Mouse (Mus musculus): ENCODE data around the gene Mfsd9. TPM values are rescaled to one million over a fixed set of nuclear protein-coding genes. Genes with fewer than 3 reads are reported as not detected.

Gene Mfsd9
- polyA plus RNA-seq, 1 experiment from 2014 or later: 3.3 TPM

DNA sequence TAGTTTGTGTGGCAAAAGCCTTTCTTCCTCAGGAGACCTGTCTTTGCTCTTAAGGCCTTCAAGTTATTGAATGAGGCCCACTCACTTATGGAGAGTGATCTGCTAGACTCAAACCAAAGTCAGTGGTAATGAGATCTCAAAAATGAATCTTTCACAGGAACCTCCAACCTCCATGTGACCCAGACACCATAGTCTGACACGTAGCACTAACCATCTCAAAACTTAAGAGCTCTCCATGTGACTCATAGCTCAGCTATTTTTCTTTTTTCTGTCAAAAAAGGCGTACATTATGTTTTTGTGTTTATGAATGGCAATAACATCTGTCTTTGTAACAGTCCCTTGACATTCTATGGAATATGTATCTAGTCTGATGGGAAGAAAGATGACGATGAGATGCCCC, 18.2 kb upstream of the Mfsd9 start:
- DNase-seq (ENCODE audit: low spot score): no peak
- Histone ChIP-seq H3K4me2 (ENCODE audit: low read depth, low read length, severe bottlenecking) (no peak overlapping the region), H3K9me3 (ENCODE audit: control insufficient read depth, low read length) (no peaks in the 10 kb centered on the region), H3K36me3 (ENCODE audit: control insufficient read depth, insufficient read depth, low read length) (no peaks in the 10 kb centered on the region), H3K4me3 (ENCODE audit: low read depth, low read length) (no peak overlapping the region), H3K4me1 (replicated peaks; ENCODE audit: control insufficient read depth, insufficient read depth, low read length) (no peaks in the 10 kb centered on the region), H3K27ac (ENCODE audit: low read depth, low read length) (no peak overlapping the region), H3K9ac (ENCODE audit: low read length) (no peak overlapping the region), H3K27me3 (ENCODE audit: control insufficient read depth, insufficient read depth, low read length) (no peaks in the 10 kb centered on the region)
- 92% methylated on average over 3 of the region's 3 CpGs for WGBS
- no peak for ATAC-seq (replicated peaks; ENCODE audit: low FRiP score)

DNA sequence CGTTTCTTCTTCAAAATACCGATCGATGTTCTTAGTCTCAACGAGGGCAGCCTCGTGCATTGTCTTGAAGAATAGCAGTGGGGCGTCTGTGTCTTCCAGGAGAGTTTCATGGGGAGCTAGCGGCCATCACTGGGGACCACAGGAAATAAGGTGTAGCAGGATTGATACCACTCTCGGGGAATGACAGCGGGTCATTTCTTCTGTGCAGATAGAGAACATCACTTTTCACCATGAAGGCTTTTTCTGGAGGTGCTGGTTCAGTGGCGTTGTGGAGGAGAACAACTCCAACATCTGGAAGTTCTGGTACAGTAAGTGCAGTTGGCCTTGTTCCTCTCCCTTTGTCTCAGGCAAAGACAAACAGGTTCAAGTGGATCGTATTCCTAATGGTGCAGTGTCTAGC, 15.4 kb upstream of the Mfsd9 start:
- Histone ChIP-seq H3K4me3 (ENCODE audit: low read depth, low read length) (no peak overlapping the region), H3K9ac (ENCODE audit: low read length) (no peak overlapping the region), H3K4me2 (ENCODE audit: low read depth, low read length, severe bottlenecking) (no peak overlapping the region), H3K4me1 (replicated peaks; ENCODE audit: control insufficient read depth, insufficient read depth, low read length) (no peaks in the 10 kb centered on the region), H3K9me3 (ENCODE audit: control insufficient read depth, low read length) (no peaks in the 10 kb centered on the region), H3K27me3 (ENCODE audit: control insufficient read depth, insufficient read depth, low read length) (no peaks in the 10 kb centered on the region), H3K36me3 (ENCODE audit: control insufficient read depth, insufficient read depth, low read length) (no peaks in the 10 kb centered on the region), H3K27ac (ENCODE audit: low read depth, low read length) (no peak overlapping the region)
- DNase-seq (ENCODE audit: low spot score) (no peak), ATAC-seq (replicated peaks; ENCODE audit: low FRiP score) (no peak)
- WGBS: 91% methylated on average over 11 of the region's 11 CpGs

DNA sequence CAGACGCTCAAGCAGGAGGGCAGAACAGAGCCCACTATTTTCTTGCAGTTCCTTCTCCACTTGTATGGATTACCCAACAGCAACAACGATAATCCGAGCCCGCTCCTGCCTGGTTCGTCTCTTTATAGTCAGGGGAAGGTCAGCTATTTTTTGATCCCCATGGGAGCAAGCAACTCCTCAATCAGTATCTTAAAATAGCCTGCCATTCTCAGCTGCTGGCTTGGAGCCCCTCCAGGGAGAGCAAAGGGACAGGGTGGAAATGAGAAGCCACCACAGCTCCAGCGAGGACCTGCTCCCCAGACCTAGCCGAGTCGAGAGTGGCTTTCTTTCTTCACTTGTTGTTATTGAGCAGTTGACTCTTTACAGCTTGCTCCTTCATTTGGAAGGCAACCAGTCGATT, 14.9 kb upstream of the Mfsd9 start, which contains the start of gene Tmem182:
Gene Tmem182, plus strand, starts transcription at position 251 of the 400 bp plus-strand sequence.
- Histone ChIP-seq H3K9ac (ENCODE audit: low read length) (no peak within 1 kb of the TSS), H3K4me3 (ENCODE audit: low read depth, low read length) (no peak within 1 kb of the TSS), H3K9me3 (ENCODE audit: control insufficient read depth, low read length) (no peaks in the 10 kb centered on the region), H3K4me2 (ENCODE audit: low read depth, low read length, severe bottlenecking) (no peak within 1 kb of the TSS), H3K27me3 (ENCODE audit: control insufficient read depth, insufficient read depth, low read length) (no peaks in the 10 kb centered on the region), H3K27ac (ENCODE audit: low read depth, low read length) (no peak within 1 kb of the TSS), H3K4me1 (replicated peaks; ENCODE audit: control insufficient read depth, insufficient read depth, low read length) (no peaks in the 10 kb centered on the region), H3K36me3 (ENCODE audit: control insufficient read depth, insufficient read depth, low read length) (no peaks in the 10 kb centered on the region)
- 75% methylated on average over 9 of the region's 9 CpGs for WGBS
- DNase-seq (ENCODE audit: low spot score) (no peak), ATAC-seq (replicated peaks; ENCODE audit: low FRiP score) (no peak)

DNA sequence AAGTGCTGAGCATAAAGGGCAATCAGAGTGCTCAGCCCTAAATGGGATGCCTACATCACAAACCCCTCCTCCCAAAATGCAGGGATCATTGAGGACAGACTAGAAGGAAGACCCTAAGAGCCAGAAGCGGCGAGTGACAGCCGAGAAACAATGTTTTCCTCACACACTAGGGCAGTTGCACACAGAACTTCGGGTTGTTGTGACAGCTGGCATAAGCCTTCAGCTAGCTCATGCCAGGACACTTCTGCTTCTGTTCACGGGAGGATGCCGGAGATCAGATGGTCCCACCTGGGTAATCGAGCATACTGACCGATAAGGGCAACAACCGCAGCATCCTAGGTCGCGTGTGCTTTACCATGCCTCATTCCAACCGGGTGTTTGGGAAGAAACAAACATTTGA, 13.6 kb upstream of the Mfsd9 start:
- Histone ChIP-seq H3K4me2 (ENCODE audit: low read depth, low read length, severe bottlenecking) (no peak overlapping the region), H3K4me1 (replicated peaks; ENCODE audit: control insufficient read depth, insufficient read depth, low read length) (no peaks in the 10 kb centered on the region), H3K9ac (ENCODE audit: low read length) (no peak overlapping the region), H3K27ac (ENCODE audit: low read depth, low read length) (no peak overlapping the region), H3K9me3 (ENCODE audit: control insufficient read depth, low read length) (no peaks in the 10 kb centered on the region), H3K36me3 (ENCODE audit: control insufficient read depth, insufficient read depth, low read length) (no peaks in the 10 kb centered on the region), H3K27me3 (ENCODE audit: control insufficient read depth, insufficient read depth, low read length) (no peaks in the 10 kb centered on the region), H3K4me3 (ENCODE audit: low read depth, low read length) (no peak overlapping the region)
- WGBS: 92% methylated on average over 12 of the region's 12 CpGs
- ATAC-seq (replicated peaks; ENCODE audit: low FRiP score) (no peak), DNase-seq (ENCODE audit: low spot score) (no peak)

DNA sequence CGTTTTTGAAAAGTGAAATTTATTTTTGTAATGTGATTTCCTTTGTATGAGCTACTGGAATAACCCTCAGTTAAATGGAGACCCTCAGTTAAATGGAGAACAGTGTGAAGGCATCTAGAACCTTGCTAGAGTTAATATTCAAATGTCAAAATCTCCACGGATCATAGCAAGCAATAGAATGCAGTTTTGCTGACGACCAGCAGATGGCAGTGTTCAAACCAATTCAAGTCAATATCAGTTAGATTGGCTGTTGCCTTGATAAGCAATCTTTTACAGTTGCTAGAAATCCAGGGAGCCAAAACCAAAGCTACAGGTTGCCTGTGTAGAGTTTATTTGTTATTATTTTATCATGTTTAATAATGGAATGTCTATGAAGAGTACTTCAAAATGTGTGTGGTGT, 12.3 kb upstream of the Mfsd9 start:
- DNase-seq (ENCODE audit: low spot score): peak; percentile 59

DNA sequence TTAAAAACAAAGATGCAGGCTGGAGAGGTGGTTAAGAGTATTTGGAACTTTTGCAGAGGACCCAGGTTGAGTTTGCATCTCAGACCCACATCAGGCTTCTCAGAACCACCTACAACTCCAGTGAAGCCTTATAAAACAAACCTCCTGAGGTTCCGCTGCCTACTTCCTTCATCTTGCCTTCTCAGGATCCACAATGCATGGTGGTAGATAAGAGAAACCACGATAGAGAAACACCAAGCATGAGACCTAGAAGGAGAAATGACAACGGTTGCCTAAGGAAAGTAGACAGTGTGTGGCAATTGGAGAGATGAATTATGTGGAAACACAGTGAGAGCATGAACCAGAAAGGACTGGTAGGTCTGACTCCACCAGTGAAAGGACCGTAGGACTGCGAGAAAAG, 10.4 kb upstream of the Mfsd9 start:
- no peaks in the 10 kb centered on the region for H3K4me1 ChIP-seq (replicated peaks; ENCODE audit: control insufficient read depth, insufficient read depth, low read length)
- no peak overlapping the region for H3K4me3 ChIP-seq (ENCODE audit: low read depth, low read length)
- no peak overlapping the region for H3K27ac ChIP-seq (ENCODE audit: low read depth, low read length)
- no peak overlapping the region for H3K4me2 ChIP-seq (ENCODE audit: low read depth, low read length, severe bottlenecking)
- ATAC-seq (replicated peaks; ENCODE audit: low FRiP score): no peak
- no peaks in the 10 kb centered on the region for H3K27me3 ChIP-seq (ENCODE audit: control insufficient read depth, insufficient read depth, low read length)
- H3K36me3 ChIP-seq (ENCODE audit: control insufficient read depth, insufficient read depth, low read length): no peaks in the 10 kb centered on the region
- DNase-seq (ENCODE audit: low spot score): no peak
- H3K9ac ChIP-seq (ENCODE audit: low read length): no peak overlapping the region
- 86% methylated on average over 5 of the region's 5 CpGs for WGBS
- H3K9me3 ChIP-seq (ENCODE audit: control insufficient read depth, low read length): no peaks in the 10 kb centered on the region

More for the DNA sequence above, 12.3 kb upstream of the Mfsd9 start:
- no peak overlapping the region for H3K9ac ChIP-seq (ENCODE audit: low read length)
- 22% methylated on average over 3 of the region's 3 CpGs for WGBS
- H3K36me3 ChIP-seq (ENCODE audit: control insufficient read depth, insufficient read depth, low read length): no peaks in the 10 kb centered on the region
- H3K27ac ChIP-seq (ENCODE audit: low read depth, low read length): no peak overlapping the region
- no peaks in the 10 kb centered on the region for H3K4me1 ChIP-seq (replicated peaks; ENCODE audit: control insufficient read depth, insufficient read depth, low read length)
- H3K9me3 ChIP-seq (ENCODE audit: control insufficient read depth, low read length): no peaks in the 10 kb centered on the region
- H3K4me3 ChIP-seq (ENCODE audit: low read depth, low read length): no peak overlapping the region
- no peaks in the 10 kb centered on the region for H3K27me3 ChIP-seq (ENCODE audit: control insufficient read depth, insufficient read depth, low read length)
- ATAC-seq (replicated peaks; ENCODE audit: low FRiP score): no peak
- H3K4me2 ChIP-seq (ENCODE audit: low read depth, low read length, severe bottlenecking): no peak overlapping the region

DNA sequence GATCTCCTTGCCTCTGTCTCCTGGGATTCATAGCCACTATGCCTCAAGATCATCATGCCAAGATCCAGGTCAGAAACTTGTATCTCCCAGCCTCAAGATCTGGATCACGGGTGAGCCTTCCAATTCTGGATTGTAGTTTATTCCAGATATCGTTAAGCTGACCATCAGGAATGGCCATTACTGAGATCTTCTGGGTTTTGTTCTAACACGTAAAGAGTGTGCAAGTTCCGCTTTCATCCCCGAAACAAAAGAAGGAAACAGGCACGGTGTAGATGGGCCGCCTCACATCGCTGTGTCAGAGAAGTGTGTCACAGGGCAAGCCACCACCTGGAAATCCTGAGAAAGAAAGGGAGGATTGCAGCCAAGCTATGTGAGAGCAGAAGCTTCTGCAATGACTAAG, 8.6 kb upstream of the Mfsd9 start:
- Histone ChIP-seq H3K4me2 (ENCODE audit: low read depth, low read length, severe bottlenecking) (no peak overlapping the region), H3K4me1 (replicated peaks; ENCODE audit: control insufficient read depth, insufficient read depth, low read length) (no peaks in the 10 kb centered on the region), H3K36me3 (ENCODE audit: control insufficient read depth, insufficient read depth, low read length) (no peaks in the 10 kb centered on the region), H3K27ac (ENCODE audit: low read depth, low read length) (no peak overlapping the region), H3K27me3 (ENCODE audit: control insufficient read depth, insufficient read depth, low read length) (no peaks in the 10 kb centered on the region), H3K9me3 (ENCODE audit: control insufficient read depth, low read length) (no peaks in the 10 kb centered on the region), H3K9ac (ENCODE audit: low read length) (no peak overlapping the region), H3K4me3 (ENCODE audit: low read depth, low read length) (no peak overlapping the region)
- no peak for DNase-seq (ENCODE audit: low spot score)
- no peak for ATAC-seq (replicated peaks; ENCODE audit: low FRiP score)
- 91% methylated on average over 8 of the region's 8 CpGs for WGBS

DNA sequence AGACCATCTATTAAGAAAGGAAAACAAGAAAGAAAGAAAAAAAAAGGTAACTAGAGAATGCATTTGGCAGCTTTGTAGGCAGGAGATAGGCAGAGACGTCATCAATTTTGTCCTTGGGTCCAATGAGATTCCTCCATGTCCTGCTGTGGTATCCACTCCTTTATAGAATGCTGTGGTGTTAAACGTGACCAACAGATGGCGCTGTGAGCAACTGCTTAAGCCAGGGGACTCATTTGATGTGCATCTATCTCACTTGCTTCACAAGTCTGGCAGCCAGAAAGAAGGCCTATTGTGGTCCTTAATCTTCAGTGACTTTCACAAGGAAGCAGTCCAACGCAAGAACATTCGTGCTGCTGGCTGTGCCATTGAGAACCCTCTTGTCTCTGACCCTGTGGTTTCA, 6.9 kb upstream of the Mfsd9 start:
- Histone ChIP-seq H3K9ac (ENCODE audit: low read length) (no peak overlapping the region), H3K27ac (ENCODE audit: low read depth, low read length) (no peak overlapping the region), H3K9me3 (ENCODE audit: control insufficient read depth, low read length) (no peaks in the 10 kb centered on the region), H3K27me3 (ENCODE audit: control insufficient read depth, insufficient read depth, low read length) (no peaks in the 10 kb centered on the region), H3K36me3 (ENCODE audit: control insufficient read depth, insufficient read depth, low read length) (no peaks in the 10 kb centered on the region), H3K4me1 (replicated peaks; ENCODE audit: control insufficient read depth, insufficient read depth, low read length) (no peaks in the 10 kb centered on the region), H3K4me2 (ENCODE audit: low read depth, low read length, severe bottlenecking) (no peak overlapping the region), H3K4me3 (ENCODE audit: low read depth, low read length) (no peak overlapping the region)
- 13% methylated on average over 5 of the region's 5 CpGs for WGBS
- ATAC-seq (replicated peaks; ENCODE audit: low FRiP score): no peak; the same call in 1 of the 2 replicates
- peak; percentile 76 for DNase-seq (ENCODE audit: low spot score)

DNA sequence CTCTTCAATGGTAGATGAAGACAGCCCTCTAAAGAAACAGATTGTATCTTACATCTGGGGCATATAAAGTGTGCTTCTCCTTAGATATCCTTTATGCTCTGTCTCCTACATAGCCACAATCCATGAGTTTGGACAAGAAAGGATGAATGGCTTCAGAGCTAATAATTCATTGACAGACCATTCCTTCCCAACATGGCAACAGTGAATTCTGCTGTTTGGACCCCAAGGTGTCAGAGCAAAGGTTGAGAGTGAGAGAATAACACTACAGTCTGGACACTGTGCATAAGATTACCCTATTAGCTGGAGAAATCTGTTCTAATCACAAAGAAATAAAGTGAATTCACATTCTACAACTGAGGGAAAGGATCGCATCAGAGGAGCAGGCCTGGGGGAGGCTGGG, 5.0 kb upstream of the Mfsd9 start:
- no peak for ATAC-seq (replicated peaks; ENCODE audit: low FRiP score)
- 96% methylated on average over 1 of the region's 1 CpGs for WGBS
- no peaks in the 10 kb centered on the region for H3K9me3 ChIP-seq (ENCODE audit: control insufficient read depth, low read length)
- H3K4me1 ChIP-seq (replicated peaks; ENCODE audit: control insufficient read depth, insufficient read depth, low read length): no peaks in the 10 kb centered on the region; the same call in 1 of the 2 replicates
- no peaks in the 10 kb centered on the region for H3K27me3 ChIP-seq (ENCODE audit: control insufficient read depth, insufficient read depth, low read length)
- H3K27ac ChIP-seq (ENCODE audit: low read depth, low read length): no peak overlapping the region
- H3K4me2 ChIP-seq (ENCODE audit: low read depth, low read length, severe bottlenecking): no peak overlapping the region
- no peaks in the 10 kb centered on the region for H3K36me3 ChIP-seq (ENCODE audit: control insufficient read depth, insufficient read depth, low read length)
- no peak overlapping the region for H3K4me3 ChIP-seq (ENCODE audit: low read depth, low read length)
- no peak overlapping the region for H3K9ac ChIP-seq (ENCODE audit: low read length)
- DNase-seq (ENCODE audit: low spot score): no peak
